Comparison of ENCODE assay signal across 8 mouse cellular contexts in the genomic region with DNA sequence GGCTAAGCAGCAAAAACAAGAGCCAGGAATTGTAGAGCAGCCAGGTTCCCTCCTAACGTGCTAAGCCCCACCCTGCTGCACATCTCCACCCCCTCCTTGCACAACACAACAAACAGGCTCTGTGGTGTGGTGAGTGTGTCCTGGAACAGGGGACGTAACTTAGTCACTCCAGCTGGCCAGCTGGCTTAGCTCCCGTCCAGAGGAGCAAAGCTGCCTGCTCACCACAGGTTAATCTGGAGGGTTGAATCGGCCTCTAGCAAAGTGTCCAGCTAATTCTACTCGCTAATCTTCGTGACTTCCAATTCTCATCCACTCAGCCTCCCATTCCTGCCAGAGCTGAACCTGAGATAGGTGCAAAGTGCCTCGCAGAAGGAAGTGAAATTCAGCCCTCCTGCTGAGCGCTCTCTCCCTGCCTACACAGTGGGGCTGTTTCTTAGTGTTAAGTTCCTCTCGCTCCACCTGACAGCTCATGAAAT. TPM values are rescaled to one million over a fixed set of nuclear protein-coding genes. Genes with fewer than 3 reads are reported as not detected.
DNase-seq lines count a peak whose midpoint lies in the region; ATAC-seq lines count a peak whose summit lies in the region.

No protein-coding gene starts in this region.

- peak overlapping the region; percentile 79 for H3K4me2 ChIP-seq in heart, embryonic 13.5 days

- no peaks in the 10 kb centered on the region for H3K36me3 ChIP-seq in heart, embryonic 13.5 days

- peaks cover 68% of the 10 kb centered on the region for H3K4me1 ChIP-seq in heart, embryonic 13.5 days

- no peaks in the 10 kb centered on the region for H3K9me3 ChIP-seq in heart, embryonic 13.5 days

- WGBS in heart, embryonic 13.5 days: 17% methylated on average over 9 of the region's 9 CpGs

- peak; percentile 23 to 39 for DNase-seq in cerebellum, adult 18-20 months
- no peak for DNase-seq in cerebellum, postnatal 36 days
- peak; percentile 73 to 79 for DNase-seq in adrenal gland, postnatal 36 days
- peak; percentile 53 for DNase-seq in kidney, postnatal 10 days
- DNase-seq in lung, postnatal 4 days: peak; percentile 76 to 86
- DNase-seq in urinary bladder, postnatal 25 days (ENCODE audit: low spot score): peak; percentile 52

- no peak for ATAC-seq in heart, embryonic 13.5 days (ENCODE audit: extremely low read depth, insufficient number of reproducible peaks, low FRiP score, low TSS enrichment)
- ATAC-seq in erythroblast, adult 5-6 weeks (replicated peaks; ENCODE audit: low FRiP score, poor library complexity, severe bottlenecking): no peak

- no peaks in the 10 kb centered on the region for H3K27me3 ChIP-seq in heart, embryonic 13.5 days (replicated peaks)

- H3K4me3 ChIP-seq in heart, embryonic 13.5 days: peak overlapping the region; percentile 77

- peak overlapping the region; percentile 89 for H3K9ac ChIP-seq in heart, embryonic 13.5 days

- peak overlapping the region; percentile 51 for H3K27ac ChIP-seq in heart, embryonic 13.5 days (replicated peaks)

RNA-seq across cellular contexts. Expression of gene Bmf, which starts 1.9 kb away (rescaled TPM):
- 10 to 100 TPM; 10.9 to 14.1 TPM for total RNA-seq in adrenal gland, postnatal 36 days (2021)
- polyA plus RNA-seq in heart, embryonic 13.5 days (2015; fragmentation: Nextera tagmentation; extraction: Ambion mirVana): 2.5 and 2.9 TPM in 2 replicates
- 2.1 and 12.7 TPM in 2 replicates for total RNA-seq in erythroblast, adult 5-6 weeks (2015; ENCODE audit: low replicate concordance)
- 1.4 and 3.2 TPM in 2 replicates for total RNA-seq in erythroblast, adult 5-6 weeks (2017; ENCODE audit: low replicate concordance)

RNA-seq across cellular contexts. Expression of gene Bub1b, which starts 50.4 kb away (rescaled TPM):
- total RNA-seq in adrenal gland, postnatal 36 days (2021): 1 to 10 TPM; 4.9 to 6.5 TPM
- 64.3 and 69.9 TPM in 2 replicates for polyA plus RNA-seq in heart, embryonic 13.5 days (2015; fragmentation: Nextera tagmentation; extraction: Ambion mirVana)
- 21.7 and 41.2 TPM in 2 replicates for total RNA-seq in erythroblast, adult 5-6 weeks (2015; ENCODE audit: low replicate concordance)
- 36.4 and 48.5 TPM in 2 replicates for total RNA-seq in erythroblast, adult 5-6 weeks (2017; ENCODE audit: low replicate concordance)

Comparison
In these comparisons a context has a peak if more than half of its experiments do, and no peak if none do; other contexts are left out.
1. DNase-seq: peak in cerebellum, adult 18-20 months (2 of 2), adrenal gland, postnatal 36 days (2 of 2), kidney, postnatal 10 days (single experiment), lung, postnatal 4 days (2 of 2) and urinary bladder, postnatal 25 days (single experiment); none in cerebellum, postnatal 36 days (0 of 2).